Mouse (Mus musculus): ENCODE measurements at regions not wholly inside any gene's neighbourhood (a gene's known extent, or its start where the extent isn't known, plus 50 kb on each side); places are given as distances from the start of the nearest gene placed in this dataset.
"Not testable (repeated sequence)": the region's sequence is repeated elsewhere in the genome, so short reads cannot be mapped to it uniquely, and the experiment has no call there.

- DNase-seq (ENCODE audit: low spot score in 2 of 2) = no peak
Measured at GRCm38 (mm10) chr2:78280219-78280915, 334.2 kb upstream of the Cwc22 start.

GRCm38 (mm10) chr2:78279382-78280056, 333.3 kb upstream of the Cwc22 start:
- no peak for DNase-seq (ENCODE audit: low spot score in 2 of 2)

- DNase-seq (ENCODE audit: low spot score in 2 of 2) = no peak
Measured at GRCm38 (mm10) chr2:78278630-78279029, 332.5 kb upstream of the Cwc22 start.

- no peak for DNase-seq (ENCODE audit: low spot score in 2 of 2)
Measured at GRCm38 (mm10) chr2:78277699-78278098, 331.5 kb upstream of the Cwc22 start.

- DNase-seq (ENCODE audit: low spot score in 2 of 2) = no peak
Measured at GRCm38 (mm10) chr2:78274122-78274521, 327.9 kb upstream of the Cwc22 start.

- no peak for DNase-seq (ENCODE audit: low spot score in 2 of 2)
Measured at GRCm38 (mm10) chr2:78268705-78269104, 322.5 kb upstream of the Cwc22 start.

GRCm38 (mm10) chr2:78267527-78268375, 321.6 kb upstream of the Cwc22 start:
- DNase-seq (ENCODE audit: low spot score in 2 of 2) = no peak

GRCm38 (mm10) chr2:78253601-78254097, 307.5 kb upstream of the Cwc22 start:
- DNase-seq (ENCODE audit: low spot score in 2 of 2) = no peak

GRCm38 (mm10) chr2:78246354-78246753, 300.2 kb upstream of the Cwc22 start:
- no peak for DNase-seq (ENCODE audit: low spot score in 2 of 2)

- DNase-seq (ENCODE audit: low spot score in 2 of 2) = no peak
Measured at GRCm38 (mm10) chr2:78240299-78240698, 294.1 kb upstream of the Cwc22 start.

- DNase-seq (ENCODE audit: low spot score in 2 of 2) = not testable (repeated sequence)
Measured at GRCm38 (mm10) chr2:78225383-78226100, 279.4 kb upstream of the Cwc22 start.

GRCm38 (mm10) chr2:78214469-78214868, 268.3 kb upstream of the Cwc22 start:
- no peak for DNase-seq (ENCODE audit: low spot score in 2 of 2)

- no peak for DNase-seq (ENCODE audit: low spot score in 2 of 2)
Measured at GRCm38 (mm10) chr2:78205125-78205524, 258.9 kb upstream of the Cwc22 start.

- no peak for DNase-seq (ENCODE audit: low spot score in 2 of 2)
Measured at GRCm38 (mm10) chr2:78196006-78196405, 249.8 kb upstream of the Cwc22 start.

- no peak for DNase-seq (ENCODE audit: low spot score in 2 of 2)
Measured at GRCm38 (mm10) chr2:78189620-78190019, 243.4 kb upstream of the Cwc22 start.

- no peak for DNase-seq (ENCODE audit: low spot score in 2 of 2)
Measured at GRCm38 (mm10) chr2:78184950-78185349, 238.8 kb upstream of the Cwc22 start.

- DNase-seq (ENCODE audit: low spot score in 2 of 2) = no peak
Measured at GRCm38 (mm10) chr2:78173784-78174183, 227.6 kb upstream of the Cwc22 start.

- no peak for DNase-seq (ENCODE audit: low spot score in 2 of 2)
Measured at GRCm38 (mm10) chr2:78172819-78173218, 226.6 kb upstream of the Cwc22 start.

GRCm38 (mm10) chr2:78170162-78170747, 224.1 kb upstream of the Cwc22 start:
- no peak for DNase-seq (ENCODE audit: low spot score in 2 of 2)

- DNase-seq (ENCODE audit: low spot score in 2 of 2) = no peak
Measured at GRCm38 (mm10) chr2:78165429-78165828, 219.3 kb upstream of the Cwc22 start.

Measured in adrenal gland, adult 18-20 months (tissue).